28 mouse cellular contexts compared by ENCODE assay signal in genomic region chr3:149449376-149449775, GRCm38 (mm10).
"Had no signal": no experiment of that assay in that cellular context is flagged by ENCODE, and none has a peak within 500 bp of the region (broad histone marks: within the 10 kb centered on the region; RNA-seq: fewer than 3 reads in every experiment).

No protein-coding gene starts in this region.

- H3K4me3 ChIP-seq: embryonic facial prominence, embryonic 10.5 days; embryonic facial prominence, embryonic 12.5 days; embryonic facial prominence, embryonic 13.5 days; embryonic facial prominence, embryonic 15.5 days; erythroblast, embryonic 14.5 days; forebrain, embryonic 10.5 days; forebrain, embryonic 12.5 days; forebrain, embryonic 13.5 days; forebrain, embryonic 15.5 days; gastrocnemius, adult 2 months; heart, adult 2 months had no signal

- DNase-seq: cerebellum, adult 2 months; cerebellum, adult 8-10 months; cerebellum, adult 9-10 months; cerebellum, adult 9-11 months; cerebellum, postnatal 10 days; cerebellum, postnatal 14 days; cerebellum, postnatal 25 days; cerebellum, postnatal 36 days; embryo, embryonic 11 days; forebrain, postnatal 0 days; gastrocnemius, adult 2 months; gastrocnemius, postnatal 10 days; gastrocnemius, postnatal 14 days; gastrocnemius, postnatal 25 days; gastrocnemius, postnatal 36 days; heart, adult 11 months; heart, adult 2 months had no signal

- H3K36me3 ChIP-seq: embryonic facial prominence, embryonic 10.5 days; embryonic facial prominence, embryonic 12.5 days; embryonic facial prominence, embryonic 13.5 days; embryonic facial prominence, embryonic 15.5 days; forebrain, embryonic 10.5 days; forebrain, embryonic 12.5 days; forebrain, embryonic 15.5 days had no signal

- H3K4me2 ChIP-seq: embryonic facial prominence, embryonic 12.5 days; embryonic facial prominence, embryonic 13.5 days; embryonic facial prominence, embryonic 15.5 days; forebrain, embryonic 12.5 days; forebrain, embryonic 13.5 days; forebrain, embryonic 15.5 days had no signal

- H3K27ac ChIP-seq: embryonic facial prominence, embryonic 10.5 days; embryonic facial prominence, embryonic 12.5 days; embryonic facial prominence, embryonic 13.5 days; embryonic facial prominence, embryonic 15.5 days; forebrain, embryonic 10.5 days; forebrain, embryonic 12.5 days; forebrain, embryonic 13.5 days; forebrain, embryonic 15.5 days; gastrocnemius, adult 2 months; heart, adult 2 months had no signal

- H3K27me3 ChIP-seq: embryonic facial prominence, embryonic 13.5 days; embryonic facial prominence, embryonic 15.5 days; forebrain, embryonic 12.5 days; forebrain, embryonic 13.5 days had no signal

- H3K9me3 ChIP-seq: embryonic facial prominence, embryonic 10.5 days; embryonic facial prominence, embryonic 12.5 days; embryonic facial prominence, embryonic 13.5 days; embryonic facial prominence, embryonic 15.5 days; forebrain, embryonic 10.5 days; forebrain, embryonic 12.5 days; forebrain, embryonic 13.5 days; forebrain, embryonic 15.5 days had no signal

- H3K9ac ChIP-seq: embryonic facial prominence, embryonic 12.5 days; embryonic facial prominence, embryonic 13.5 days; embryonic facial prominence, embryonic 15.5 days; forebrain, embryonic 12.5 days; forebrain, embryonic 13.5 days; forebrain, embryonic 15.5 days; forebrain, postnatal 0 days had no signal

- ATAC-seq: forebrain, embryonic 13.5 days; forebrain, embryonic 14.5 days; forebrain, embryonic 15.5 days; forebrain, embryonic 16.5 days; forebrain, postnatal 0 days had no signal
